ENCODE assay signal across 22 mouse cellular contexts in the genomic region with DNA sequence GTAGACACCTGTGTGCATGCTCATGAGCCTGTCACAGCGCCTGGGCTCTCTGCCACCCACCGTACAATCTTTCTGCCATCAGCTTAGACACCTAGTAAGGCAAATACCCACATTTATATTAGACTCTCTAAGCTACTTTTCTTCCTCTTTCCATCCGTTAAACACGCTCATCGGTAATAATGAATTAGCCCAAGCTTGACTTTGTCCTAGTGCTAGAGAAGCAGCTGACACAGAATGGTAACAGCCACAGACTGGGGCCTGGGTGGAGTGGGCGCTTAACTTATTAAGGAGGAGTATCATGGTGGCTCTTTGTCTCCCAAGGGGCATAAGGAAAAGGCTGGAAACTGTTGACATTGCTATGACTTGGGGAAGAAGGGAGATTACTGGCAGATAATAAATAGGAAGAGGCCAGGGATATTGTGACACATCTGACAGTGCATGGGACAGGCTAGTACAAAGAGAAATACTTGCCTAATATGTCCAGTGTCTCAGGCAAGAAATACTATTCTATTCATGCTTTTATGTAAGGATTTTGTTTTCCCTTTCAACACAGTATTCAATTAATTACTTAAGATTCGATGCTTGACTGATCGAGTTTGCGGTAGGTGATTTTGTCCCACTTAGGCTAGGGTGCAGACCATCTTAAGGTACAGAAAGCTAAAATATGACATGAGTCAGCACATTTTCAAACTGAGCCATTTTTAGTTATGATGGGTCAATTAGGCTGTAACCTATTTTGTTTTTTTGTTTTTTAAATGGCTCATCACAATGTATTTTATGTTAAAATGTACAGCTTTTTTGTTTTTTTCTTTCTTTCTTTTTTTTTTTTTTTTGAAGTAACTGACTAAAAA. TPM values are rescaled to one million over a fixed set of nuclear protein-coding genes. Genes with fewer than 3 reads are reported as not detected.
DNase-seq lines count a peak whose midpoint lies in the region; ATAC-seq lines count a peak whose summit lies in the region.
"Had no signal": no experiment of that assay in that cellular context is flagged by ENCODE, and none has a peak within 500 bp of the region (broad histone marks: within the 10 kb centered on the region; RNA-seq: fewer than 3 reads in every experiment).

No protein-coding gene starts in this region.

- H3K4me1 ChIP-seq in forebrain, embryonic 11.5 days (replicated peaks; ENCODE audit: control insufficient read depth, insufficient read depth, low read length): peaks cover 5% of the 10 kb centered on the region; the same call in 1 of the 2 replicates
- peaks cover 5% of the 10 kb centered on the region for H3K4me1 ChIP-seq in forebrain, embryonic 16.5 days (replicated peaks; ENCODE audit: control insufficient read depth, insufficient read depth, low read length)
- H3K4me1 ChIP-seq in midbrain, embryonic 12.5 days: peaks cover 11% of the 10 kb centered on the region
- H3K4me1 ChIP-seq in midbrain, embryonic 14.5 days (ENCODE audit: control insufficient read depth, insufficient read depth, low read length): 0 out of 2 replicates have a peak, but pooled peaks cover 7% of the 10 kb centered on the region
- H3K4me1 ChIP-seq: embryonic facial prominence, embryonic 12.5 days; hindbrain, embryonic 12.5 days; liver, embryonic 12.5 days; neural tube, embryonic 12.5 days; stomach, embryonic 15.5 days had no signal

- H3K9me3 ChIP-seq in forebrain, embryonic 11.5 days (ENCODE audit: control insufficient read depth, low read length): no peaks in the 10 kb centered on the region
- no peaks in the 10 kb centered on the region for H3K9me3 ChIP-seq in forebrain, embryonic 16.5 days (ENCODE audit: control insufficient read depth, low read length)
- H3K9me3 ChIP-seq in midbrain, embryonic 12.5 days: no peaks in the 10 kb centered on the region
- no peaks in the 10 kb centered on the region for H3K9me3 ChIP-seq in midbrain, embryonic 14.5 days (ENCODE audit: control insufficient read depth, low read length)
- H3K9me3 ChIP-seq: embryonic facial prominence, embryonic 12.5 days; hindbrain, embryonic 12.5 days; liver, embryonic 12.5 days; neural tube, embryonic 12.5 days; stomach, embryonic 15.5 days had no signal

- no peak overlapping the region for H3K4me3 ChIP-seq in forebrain, embryonic 11.5 days (ENCODE audit: low read depth, low read length)
- no peak overlapping the region for H3K4me3 ChIP-seq in forebrain, embryonic 16.5 days (replicated peaks; ENCODE audit: low read length)
- H3K4me3 ChIP-seq in midbrain, embryonic 12.5 days: no peak overlapping the region
- no peak overlapping the region for H3K4me3 ChIP-seq in midbrain, embryonic 14.5 days (replicated peaks; ENCODE audit: low read depth, low read length)
- H3K4me3 ChIP-seq: embryonic facial prominence, embryonic 12.5 days; erythroblast, embryonic 14.5 days; hindbrain, embryonic 12.5 days; liver, embryonic 12.5 days; neural tube, embryonic 12.5 days; stomach, embryonic 15.5 days had no signal

- no peaks in the 10 kb centered on the region for H3K36me3 ChIP-seq in forebrain, embryonic 11.5 days (ENCODE audit: control insufficient read depth, insufficient read depth, low read length)
- no peaks in the 10 kb centered on the region for H3K36me3 ChIP-seq in forebrain, embryonic 16.5 days (ENCODE audit: control insufficient read depth, insufficient read depth)
- no peaks in the 10 kb centered on the region for H3K36me3 ChIP-seq in midbrain, embryonic 12.5 days
- no peaks in the 10 kb centered on the region for H3K36me3 ChIP-seq in midbrain, embryonic 14.5 days (ENCODE audit: control insufficient read depth, insufficient read depth, low read length)
- H3K36me3 ChIP-seq: embryonic facial prominence, embryonic 12.5 days; hindbrain, embryonic 12.5 days; liver, embryonic 12.5 days; neural tube, embryonic 12.5 days; stomach, embryonic 15.5 days had no signal

- no peak overlapping the region; the same call in 1 of the 2 replicates for H3K4me2 ChIP-seq in forebrain, embryonic 11.5 days (ENCODE audit: low read depth, low read length, severe bottlenecking)
- H3K4me2 ChIP-seq in forebrain, embryonic 16.5 days (ENCODE audit: low read length): no peak overlapping the region
- H3K4me2 ChIP-seq in midbrain, embryonic 12.5 days (replicated peaks): no peak overlapping the region
- H3K4me2 ChIP-seq in midbrain, embryonic 14.5 days (ENCODE audit: low read length): no peak overlapping the region
- H3K4me2 ChIP-seq: embryonic facial prominence, embryonic 12.5 days; hindbrain, embryonic 12.5 days; liver, embryonic 12.5 days; lung, embryonic 14.5 days; neural tube, embryonic 12.5 days; stomach, embryonic 15.5 days had no signal

- ATAC-seq in forebrain, embryonic 11.5 days (replicated peaks; ENCODE audit: low FRiP score): peak; percentile 60
- ATAC-seq in forebrain, embryonic 16.5 days: no peak
- ATAC-seq in midbrain, embryonic 12.5 days (ENCODE audit: low FRiP score, low read depth): peak; percentile 42; the same call in 1 of the 2 replicates
- no peak; the same call in 1 of the 2 replicates for ATAC-seq in midbrain, embryonic 14.5 days (ENCODE audit: low FRiP score, low TSS enrichment)
- ATAC-seq: liver, embryonic 12.5 days had no signal

- 54% methylated on average over 9 of the region's 9 CpGs for WGBS in forebrain, embryonic 11.5 days
- 36% methylated on average over 9 of the region's 9 CpGs for WGBS in forebrain, embryonic 16.5 days
- WGBS in midbrain, embryonic 12.5 days: 54% methylated on average over 9 of the region's 9 CpGs
- 56% methylated on average over 9 of the region's 9 CpGs for WGBS in midbrain, embryonic 14.5 days

- no peaks in the 10 kb centered on the region for H3K27me3 ChIP-seq in forebrain, embryonic 11.5 days (ENCODE audit: control insufficient read depth, insufficient read depth, low read length)
- H3K27me3 ChIP-seq in forebrain, embryonic 16.5 days (replicated peaks; ENCODE audit: control insufficient read depth, insufficient read depth, low read length): no peaks in the 10 kb centered on the region
- no peaks in the 10 kb centered on the region for H3K27me3 ChIP-seq in midbrain, embryonic 12.5 days
- no peaks in the 10 kb centered on the region for H3K27me3 ChIP-seq in midbrain, embryonic 14.5 days (ENCODE audit: control insufficient read depth, insufficient read depth, low read length)
- H3K27me3 ChIP-seq: embryonic facial prominence, embryonic 12.5 days; hindbrain, embryonic 12.5 days; liver, embryonic 12.5 days; neural tube, embryonic 12.5 days; stomach, embryonic 15.5 days had no signal

- H3K9ac ChIP-seq in forebrain, embryonic 11.5 days (ENCODE audit: low read length): no peak overlapping the region
- no peak overlapping the region for H3K9ac ChIP-seq in forebrain, embryonic 16.5 days (replicated peaks; ENCODE audit: low read depth, low read length)
- H3K9ac ChIP-seq in midbrain, embryonic 12.5 days (replicated peaks): no peak overlapping the region
- no peak overlapping the region for H3K9ac ChIP-seq in midbrain, embryonic 14.5 days (replicated peaks; ENCODE audit: low read length)
- H3K9ac ChIP-seq: embryonic facial prominence, embryonic 12.5 days; hindbrain, embryonic 12.5 days; liver, embryonic 12.5 days; lung, embryonic 14.5 days; neural tube, embryonic 12.5 days; stomach, embryonic 15.5 days had no signal

- H3K27ac ChIP-seq in forebrain, embryonic 11.5 days (ENCODE audit: low read depth, low read length): no peak overlapping the region
- H3K27ac ChIP-seq in forebrain, embryonic 16.5 days (ENCODE audit: low read length): no peak overlapping the region
- no peak overlapping the region for H3K27ac ChIP-seq in midbrain, embryonic 12.5 days (replicated peaks)
- no peak overlapping the region for H3K27ac ChIP-seq in midbrain, embryonic 14.5 days (replicated peaks; ENCODE audit: low read depth, low read length)
- H3K27ac ChIP-seq: embryonic facial prominence, embryonic 12.5 days; hindbrain, embryonic 12.5 days; liver, embryonic 12.5 days; macrophage; neural tube, embryonic 12.5 days; stomach, embryonic 15.5 days had no signal

- DNase-seq in forebrain, embryonic 11.5 days (ENCODE audit: low spot score): no peak
- DNase-seq in midbrain, embryonic 14.5 days: no peak
- DNase-seq in fat pad, adult 2 months (ENCODE audit: extremely low read depth, low read depth, low spot score): peak; percentile 26
- DNase-seq in retina, postnatal 1 day: peak; percentile 17
- DNase-seq in left cerebral cortex, adult 11 months (ENCODE audit: low spot score): no peak
- no peak for DNase-seq in layer of hippocampus, adult 9-10 months (ENCODE audit: low spot score)
- DNase-seq: adrenal gland, adult 2 months; cerebellum, adult 8-10 months; gastrocnemius, postnatal 14 days; kidney, adult 9 months; kidney, postnatal 25 days; lung, embryonic 14.5 days; thymus, adult 2 months had no signal

RNA-seq across cellular contexts. Expression of a gene that starts 40.8 kb away (rescaled TPM):
- 65.5 and 70.4 TPM in 2 replicates for polyA plus RNA-seq in forebrain, embryonic 11.5 days (2014; fragmentation: Nextera tagmentation; extraction: Ambion mirVana)
- 56.4 and 58.3 TPM in 2 replicates for polyA plus RNA-seq in forebrain, embryonic 16.5 days (2015; fragmentation: Nextera tagmentation; extraction: Ambion mirVana)
- polyA plus RNA-seq in midbrain, embryonic 12.5 days (2016; fragmentation: Nextera tagmentation; extraction: Ambion mirVana): 55.1 and 62.8 TPM in 2 replicates
- 62.3 and 65.8 TPM in 2 replicates for polyA plus RNA-seq in midbrain, embryonic 14.5 days (2014; fragmentation: Nextera tagmentation; extraction: Ambion mirVana)

RNA-seq across cellular contexts. Expression of a gene that starts 41.0 kb away (rescaled TPM):
- 42.5 and 47.1 TPM in 2 replicates for polyA plus RNA-seq in forebrain, embryonic 11.5 days (2014; fragmentation: Nextera tagmentation; extraction: Ambion mirVana)
- 33.3 and 44.2 TPM in 2 replicates for polyA plus RNA-seq in forebrain, embryonic 16.5 days (2015; fragmentation: Nextera tagmentation; extraction: Ambion mirVana)
- 51.7 and 58.0 TPM in 2 replicates for polyA plus RNA-seq in midbrain, embryonic 12.5 days (2016; fragmentation: Nextera tagmentation; extraction: Ambion mirVana)
- 45.9 and 54.3 TPM in 2 replicates for polyA plus RNA-seq in midbrain, embryonic 14.5 days (2014; fragmentation: Nextera tagmentation; extraction: Ambion mirVana)

Comparison
In these comparisons a context has a peak if more than half of its experiments do, and no peak if none do; other contexts are left out.
1. ATAC-seq: peak in forebrain, embryonic 11.5 days (single experiment) and midbrain, embryonic 12.5 days (single experiment); none in forebrain, embryonic 16.5 days (single experiment) and midbrain, embryonic 14.5 days (single experiment).
2. DNase-seq: peak in fat pad, adult 2 months (single experiment) and retina, postnatal 1 day (single experiment); none in forebrain, embryonic 11.5 days (single experiment), midbrain, embryonic 14.5 days (single experiment), left cerebral cortex, adult 11 months (single experiment) and layer of hippocampus, adult 9-10 months (single experiment).